Mouse (Mus musculus) brain, embryonic 14.5 days (tissue): ENCODE data around the gene Dcaf11. TPM values are rescaled to one million over a fixed set of nuclear protein-coding genes. Genes with fewer than 3 reads are reported as not detected.
A peak's percentile ranks its signal among the peaks of the same experiment; 100 is the strongest.

Experiments used
- DNase-seq: peaks from one replicate; pipeline ENCODE4 v3.0.0-alpha.2; 2011; ENCODE audit warnings: low read depth
- CTCF ChIP-seq: fragments of 200-500 bp; IDR thresholded peaks from 2 replicates; pipeline ENCODE4 v1.5.1; 2012; ENCODE audit warnings: inconsistent platforms, mild to moderate bottlenecking, moderate library complexity, borderline replicate concordance; ENCODE audit not compliant: insufficient read depth, insufficient read length; ENCODE audit errors: extremely low read depth
- POLR2A ChIP-seq: fragments of 200-500 bp; IDR thresholded peaks from 2 replicates; pipeline ENCODE4 v1.6.1; 2012; ENCODE audit warnings: mild to moderate bottlenecking, inconsistent platforms, borderline replicate concordance; ENCODE audit not compliant: poor library complexity, insufficient read depth, insufficient read length, severe bottlenecking; ENCODE audit errors: extremely low read depth
- polyA plus RNA-seq: library from polyadenylated mRNA; depleted of rRNA; stranded (reverse); fragments of >200 nt; gene quantifications from 2 replicates; pipeline ENCODE4 v1.2.3, GENCODE M21; 2012

Dcaf11 gene
- polyA plus RNA-seq, 1 experiment: 112 TPM

GRCm38 (mm10) chr14:55591331-55591891, 31.6 kb downstream of the Dcaf11 start, which contains the start of gene Rnf31:
Rnf31 (plus strand) TSS chr14:55591708.
- peak; percentile 97 for DNase-seq
- peak; percentile 1; the same call in 1 of the 2 replicates for TF ChIP-seq POLR2A
- TF ChIP-seq CTCF: no peak

- TF ChIP-seq CTCF (no peak), POLR2A (no peak)
- DNase-seq: no peak
Measured at GRCm38 (mm10) chr14:55592226-55592625, 32.4 kb downstream of the Dcaf11 start.

- peak; percentile 41 for DNase-seq
- TF ChIP-seq POLR2A (no peak), CTCF (no peak)
Measured at GRCm38 (mm10) chr14:55596036-55596690, 36.4 kb downstream of the Dcaf11 start.

- DNase-seq: no peak
- TF ChIP-seq POLR2A: no peak
- no peak for TF ChIP-seq CTCF
Measured at GRCm38 (mm10) chr14:55598521-55599390, 39.0 kb downstream of the Dcaf11 start.

GRCm38 (mm10) chr14:55603271-55603632, 43.4 kb downstream of the Dcaf11 start, which contains the start of gene Irf9:
Irf9 (plus strand) TSS chr14:55603571.
- no peak for TF ChIP-seq CTCF
- no peak for TF ChIP-seq POLR2A

GRCm38 (mm10) chr14:55603633-55604576, 44.1 kb downstream of the Dcaf11 start:
- DNase-seq: peak; percentile 87
- no peak for TF ChIP-seq POLR2A
- peak; percentile 90 for TF ChIP-seq CTCF

More at GRCm38 (mm10) chr14:55603271-55603632, 43.4 kb downstream of the Dcaf11 start, which contains the start of gene Irf9:
- DNase-seq: no peak

- no peak for TF ChIP-seq CTCF
- TF ChIP-seq POLR2A: no peak
- no peak for DNase-seq
Measured at GRCm38 (mm10) chr14:55604823-55605222, 45.0 kb downstream of the Dcaf11 start.

- no peak for TF ChIP-seq POLR2A
- no peak for DNase-seq
Measured at GRCm38 (mm10) chr14:55605743-55606459, 46.1 kb downstream of the Dcaf11 start.

- TF ChIP-seq CTCF: no peak
- no peak for TF ChIP-seq POLR2A
- DNase-seq: no peak
Measured at GRCm38 (mm10) chr14:55608339-55608738, 48.5 kb downstream of the Dcaf11 start.

- no peak for DNase-seq
- TF ChIP-seq CTCF (no peak), POLR2A (no peak)
Measured at GRCm38 (mm10) chr14:55613346-55613745, 53.5 kb downstream of the Dcaf11 start.
